Mouse (Mus musculus): ENCODE results near the gene Apob. TPM values are rescaled to one million over a fixed set of nuclear protein-coding genes. Genes with fewer than 3 reads are reported as not detected.
A peak's percentile ranks its signal among the peaks of the same experiment; 100 is the strongest.

Gene Apob
- total and polyA plus RNA-seq, 2 experiments from 2014 or later = 0.33 TPM; not detected in 1

GRCm38 (mm10) chr12:8032359-8032755, 54.9 kb downstream of the Apob start:
- Histone ChIP-seq H3K9ac (no peak overlapping the region), H3K4me2 (ENCODE audit: low read depth) (no peak overlapping the region), H3K9me3 (ENCODE audit: low read length) (no peaks in the 10 kb centered on the region), H3K36me3 (ENCODE audit: insufficient read depth) (no peaks in the 10 kb centered on the region), H3K27me3 (ENCODE audit: insufficient read depth, low read length) (no peaks in the 10 kb centered on the region), H3K27ac (ENCODE audit: low read depth, low read length) (no peak overlapping the region), H3K4me1 (ENCODE audit: insufficient read depth) (no peaks in the 10 kb centered on the region), H3K4me3 (ENCODE audit: low read depth, low read length) (no peak overlapping the region)
- WGBS = 19% methylated on average over 4 of the region's 4 CpGs
- no peak for TF ChIP-seq CTCF (IDR thresholded peaks at IDR 0.05; ENCODE audit: low read depth)
- no peak for DNase-seq
- ATAC-seq = no peak

GRCm38 (mm10) chr12:8038081-8038730, 60.8 kb downstream of the Apob start:
- Histone ChIP-seq H3K9ac (no peak overlapping the region), H3K4me2 (ENCODE audit: low read depth) (no peak overlapping the region), H3K4me3 (ENCODE audit: low read depth, low read length) (no peak overlapping the region), H3K27ac (ENCODE audit: low read depth, low read length) (no peak overlapping the region), H3K27me3 (ENCODE audit: insufficient read depth, low read length) (no peaks in the 10 kb centered on the region), H3K4me1 (ENCODE audit: insufficient read depth) (no peaks in the 10 kb centered on the region), H3K9me3 (ENCODE audit: low read length) (no peaks in the 10 kb centered on the region), H3K36me3 (ENCODE audit: insufficient read depth) (no peaks in the 10 kb centered on the region)
- no peak for TF ChIP-seq CTCF (IDR thresholded peaks at IDR 0.05; ENCODE audit: low read depth)
- DNase-seq = no peak
- WGBS = 85% methylated on average over 3 of the region's 3 CpGs
- ATAC-seq = no peak

- H3K9ac ChIP-seq = no peak overlapping the region
- no peak for ATAC-seq
- H3K36me3 ChIP-seq (ENCODE audit: insufficient read depth) = no peaks in the 10 kb centered on the region
- WGBS = 66% methylated on average over 7 of the region's 7 CpGs
- H3K4me3 ChIP-seq (ENCODE audit: low read depth, low read length) = no peak overlapping the region
- no peaks in the 10 kb centered on the region for H3K27me3 ChIP-seq (ENCODE audit: insufficient read depth, low read length)
- no peak overlapping the region for H3K4me2 ChIP-seq (ENCODE audit: low read depth)
- no peak overlapping the region for H3K27ac ChIP-seq (ENCODE audit: low read depth, low read length)
- no peaks in the 10 kb centered on the region for H3K9me3 ChIP-seq (ENCODE audit: low read length)
- no peak for TF ChIP-seq CTCF (IDR thresholded peaks at IDR 0.05; ENCODE audit: low read depth)
- no peak for DNase-seq
- no peaks in the 10 kb centered on the region for H3K4me1 ChIP-seq (ENCODE audit: insufficient read depth)
These were observed 65.4 kb downstream of the Apob start for GRCm38 (mm10) chr12:8042626-8043394.

GRCm38 (mm10) chr12:8047046-8047445, 69.6 kb downstream of the Apob start:
- Histone ChIP-seq H3K36me3 (ENCODE audit: insufficient read depth) (no peaks in the 10 kb centered on the region), H3K27ac (ENCODE audit: low read depth, low read length) (no peak overlapping the region), H3K9ac (no peak overlapping the region), H3K27me3 (ENCODE audit: insufficient read depth, low read length) (no peaks in the 10 kb centered on the region), H3K4me1 (ENCODE audit: insufficient read depth) (no peaks in the 10 kb centered on the region), H3K4me2 (ENCODE audit: low read depth) (no peak overlapping the region), H3K4me3 (ENCODE audit: low read depth, low read length) (no peak overlapping the region), H3K9me3 (ENCODE audit: low read length) (no peaks in the 10 kb centered on the region)
- WGBS = 97% methylated on average over 2 of the region's 2 CpGs
- TF ChIP-seq CTCF (IDR thresholded peaks at IDR 0.05; ENCODE audit: low read depth) = no peak
- no peak for DNase-seq
- no peak for ATAC-seq

- Histone ChIP-seq H3K27ac (ENCODE audit: low read depth, low read length) (no peak overlapping the region), H3K36me3 (ENCODE audit: insufficient read depth) (no peaks in the 10 kb centered on the region), H3K9me3 (ENCODE audit: low read length) (no peaks in the 10 kb centered on the region), H3K4me2 (ENCODE audit: low read depth) (no peak overlapping the region), H3K27me3 (ENCODE audit: insufficient read depth, low read length) (no peaks in the 10 kb centered on the region), H3K4me1 (ENCODE audit: insufficient read depth) (no peaks in the 10 kb centered on the region), H3K9ac (no peak overlapping the region), H3K4me3 (ENCODE audit: low read depth, low read length) (no peak overlapping the region)
- ATAC-seq (no peak), DNase-seq (no peak)
- no peak for TF ChIP-seq CTCF (IDR thresholded peaks at IDR 0.05; ENCODE audit: low read depth)
- 76% methylated on average over 1 of the region's 1 CpGs for WGBS
These were observed 70.4 kb downstream of the Apob start for GRCm38 (mm10) chr12:8047789-8048309.

- Histone ChIP-seq H3K4me1 (ENCODE audit: insufficient read depth) (no peaks in the 10 kb centered on the region), H3K9me3 (ENCODE audit: low read length) (no peaks in the 10 kb centered on the region), H3K27ac (ENCODE audit: low read depth, low read length) (no peak overlapping the region), H3K4me2 (ENCODE audit: low read depth) (no peak overlapping the region), H3K27me3 (ENCODE audit: insufficient read depth, low read length) (no peaks in the 10 kb centered on the region), H3K4me3 (ENCODE audit: low read depth, low read length) (no peak overlapping the region), H3K9ac (no peak overlapping the region), H3K36me3 (ENCODE audit: insufficient read depth) (no peaks in the 10 kb centered on the region)
- ATAC-seq (no peak), DNase-seq (no peak)
- no peak for TF ChIP-seq CTCF (IDR thresholded peaks at IDR 0.05; ENCODE audit: low read depth)
- 77% methylated on average over 8 of the region's 8 CpGs for WGBS
These were observed 78.7 kb downstream of the Apob start for GRCm38 (mm10) chr12:8056001-8056640.

- no peak overlapping the region for H3K4me3 ChIP-seq (ENCODE audit: low read depth, low read length)
- no peaks in the 10 kb centered on the region for H3K27me3 ChIP-seq (ENCODE audit: insufficient read depth, low read length)
- ATAC-seq (peak; percentile 65; the same call in 1 of the 2 replicates), DNase-seq (peak; percentile 78)
- no peak overlapping the region for H3K4me2 ChIP-seq (ENCODE audit: low read depth)
- H3K4me1 ChIP-seq (ENCODE audit: insufficient read depth) = no peaks in the 10 kb centered on the region
- peak; percentile 93 for TF ChIP-seq CTCF (IDR thresholded peaks at IDR 0.05; ENCODE audit: low read depth)
- 15% methylated on average over 3 of the region's 3 CpGs for WGBS
- H3K36me3 ChIP-seq (ENCODE audit: insufficient read depth) = no peaks in the 10 kb centered on the region
- H3K9ac ChIP-seq = no peak overlapping the region
- no peak overlapping the region for H3K27ac ChIP-seq (ENCODE audit: low read depth, low read length)
- no peaks in the 10 kb centered on the region for H3K9me3 ChIP-seq (ENCODE audit: low read length)
These were observed 82.1 kb downstream of the Apob start for GRCm38 (mm10) chr12:8059576-8059975.

Data from forebrain, postnatal 0 days (tissue).